Mouse (Mus musculus): ENCODE measurements around the gene Gm49661.

Gm49661 gene

GRCm38 (mm10) chr8:84984294-84985048, 15.2 kb upstream of the Gm49661 start:
- peak; percentile 73 for DNase-seq (ENCODE audit: low read depth, low spot score)

- peak; percentile 67 for DNase-seq (ENCODE audit: low read depth, low spot score)
These were observed 13.3 kb upstream of the Gm49661 start for GRCm38 (mm10) chr8:84982499-84983011.

GRCm38 (mm10) chr8:84981644-84982498, 12.6 kb upstream of the Gm49661 start:
- DNase-seq (ENCODE audit: low read depth, low spot score), result no peak

- DNase-seq (ENCODE audit: low read depth, low spot score), result peak; percentile 78
These were observed 11.6 kb upstream of the Gm49661 start for GRCm38 (mm10) chr8:84980622-84981358.

GRCm38 (mm10) chr8:84979599-84980421, 10.6 kb upstream of the Gm49661 start:
- DNase-seq (ENCODE audit: low read depth, low spot score), result peak; percentile 97

- DNase-seq (ENCODE audit: low read depth, low spot score), result peak; percentile 99
These were observed 9.2 kb upstream of the Gm49661 start, which contains the start of gene Junb for GRCm38 (mm10) chr8:84978248-84978940. Junb (minus strand) TSS chr8:84978718.

- DNase-seq (ENCODE audit: low read depth, low spot score), result peak; percentile 89
These were observed 8.4 kb upstream of the Gm49661 start for GRCm38 (mm10) chr8:84977435-84978247.

- no peak for DNase-seq (ENCODE audit: low read depth, low spot score)
These were observed 7.7 kb upstream of the Gm49661 start for GRCm38 (mm10) chr8:84976763-84977434.

- DNase-seq (ENCODE audit: low read depth, low spot score), result peak; percentile 96
These were observed 7.0 kb upstream of the Gm49661 start for GRCm38 (mm10) chr8:84976031-84976762.

GRCm38 (mm10) chr8:84975434-84975833, 6.2 kb upstream of the Gm49661 start:
- peak; percentile 88 for DNase-seq (ENCODE audit: low read depth, low spot score)

- DNase-seq (ENCODE audit: low read depth, low spot score), result peak; percentile 75
These were observed 5.4 kb upstream of the Gm49661 start for GRCm38 (mm10) chr8:84974543-84975142.

GRCm38 (mm10) chr8:84973803-84974542, 4.7 kb upstream of the Gm49661 start:
- DNase-seq (ENCODE audit: low read depth, low spot score), result peak; percentile 77

- no peak for DNase-seq (ENCODE audit: low read depth, low spot score)
These were observed 3.8 kb upstream of the Gm49661 start for GRCm38 (mm10) chr8:84973079-84973478.

- no peak for DNase-seq (ENCODE audit: low read depth, low spot score)
These were observed 1.7 kb upstream of the Gm49661 start for GRCm38 (mm10) chr8:84970913-84971312.

- DNase-seq (ENCODE audit: low read depth, low spot score), result no peak
These were observed 1.0 kb upstream of the Gm49661 start for GRCm38 (mm10) chr8:84970135-84970790.

- DNase-seq (ENCODE audit: low read depth, low spot score), result no peak
These were observed 583 bp downstream of the Gm49661 start for GRCm38 (mm10) chr8:84968650-84969049.
